Comparison of ENCODE assay signal across 16 mouse cellular contexts in the genomic region with DNA sequence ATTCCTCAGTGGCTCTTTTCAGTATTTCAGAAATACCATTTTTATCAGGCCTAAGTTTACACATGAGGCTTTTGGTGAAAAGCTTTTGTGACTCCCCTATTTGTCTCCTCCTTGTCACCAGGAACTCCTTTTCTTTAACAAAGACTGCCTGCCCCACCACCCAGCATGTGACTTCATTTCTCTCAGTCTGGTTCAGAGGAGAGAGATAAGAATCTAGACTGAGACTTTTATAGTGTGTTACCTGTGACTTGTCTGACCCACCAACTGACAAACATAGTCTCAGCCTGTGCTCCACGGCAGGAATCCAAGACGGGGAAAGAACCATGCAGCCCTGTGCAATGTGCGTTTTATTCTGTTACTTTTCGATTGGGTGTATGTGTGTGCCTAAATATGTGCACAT.
A peak's percentile ranks its signal among the peaks of the same experiment; 100 is the strongest.
DNase-seq lines count a peak whose midpoint lies in the region; ATAC-seq and TF ChIP-seq lines count a peak whose summit lies in the region.
"Had no signal": no experiment of that assay in that cellular context is flagged by ENCODE, and none has a peak within 500 bp of the region (broad histone marks: within the 10 kb centered on the region; RNA-seq: fewer than 3 reads in every experiment).

No protein-coding gene starts in this region.

- no peak for TF ChIP-seq POLR2A in thymus, adult 2 months (IDR thresholded peaks at IDR 0.05; ENCODE audit: control insufficient read depth, extremely low read depth, insufficient read depth, low read length, poor library complexity)

- no peak overlapping the region for H3K4me2 ChIP-seq in lung, embryonic 14.5 days
- H3K4me2 ChIP-seq: forebrain, embryonic 12.5 days; hindbrain, embryonic 13.5 days; liver, embryonic 12.5 days; neural tube, embryonic 15.5 days had no signal

- peaks cover 23% of the 10 kb centered on the region for H3K4me1 ChIP-seq in lung, embryonic 14.5 days (ENCODE audit: insufficient read depth)
- H3K4me1 ChIP-seq in thymus, adult 2 months (replicated peaks; ENCODE audit: control insufficient read depth, insufficient read depth, low read length): peaks cover 22% of the 10 kb centered on the region
- H3K4me1 ChIP-seq: liver, embryonic 12.5 days had no signal

- H3K27ac ChIP-seq in lung, embryonic 14.5 days (ENCODE audit: low read depth): peak overlapping the region; percentile 80
- peak overlapping the region; percentile 48 for H3K27ac ChIP-seq in thymus, adult 2 months (ENCODE audit: control insufficient read depth, insufficient read depth, low read length)
- H3K27ac ChIP-seq: forebrain, embryonic 12.5 days; hindbrain, embryonic 13.5 days; liver, embryonic 12.5 days; neural tube, embryonic 15.5 days had no signal

- no peaks in the 10 kb centered on the region for H3K27me3 ChIP-seq in lung, embryonic 14.5 days (ENCODE audit: insufficient read depth, low read length)
- H3K27me3 ChIP-seq in thymus, adult 2 months (ENCODE audit: control insufficient read depth, insufficient read depth, low read length): no peaks in the 10 kb centered on the region
- H3K27me3 ChIP-seq: forebrain, embryonic 12.5 days; hindbrain, embryonic 13.5 days; liver, embryonic 12.5 days; neural tube, embryonic 15.5 days had no signal

- H3K9ac ChIP-seq in lung, embryonic 14.5 days: no peak overlapping the region
- H3K9ac ChIP-seq: forebrain, embryonic 12.5 days; hindbrain, embryonic 13.5 days; liver, embryonic 12.5 days; neural tube, embryonic 15.5 days had no signal

- DNase-seq in lung, embryonic 14.5 days: peak; percentile 42
- DNase-seq in lung, postnatal 25 days (ENCODE audit: low spot score): no peak
- DNase-seq in T-cell, adult 2 months (ENCODE audit: low spot score): peak; percentile 13
- peak; percentile 44 for DNase-seq in thymus, adult 2 months
- no peak for DNase-seq in embryo, embryonic 10.5 days (ENCODE audit: low spot score)
- DNase-seq in Muller cell, postnatal 12 days (ENCODE audit: inconsistent ontology term): no peak
- DNase-seq: adrenal gland, postnatal 36 days; cerebellum, postnatal 14 days; gastrocnemius, postnatal 25 days; kidney, adult 2 months; retina, postnatal 1 day had no signal

- ATAC-seq in lung, embryonic 14.5 days (ENCODE audit: insufficient read depth): peak; percentile 60; the same call in 1 of the 2 replicates
- ATAC-seq in CD4-positive, CD25-positive, alpha-beta regulatory T cell, adult 4 months: peak; percentile 47
- ATAC-seq: liver, embryonic 12.5 days had no signal

- WGBS in lung, embryonic 14.5 days: 41% methylated on average over 4 of the region's 4 CpGs
- 26% methylated on average over 4 of the region's 4 CpGs for WGBS in thymus, adult 2 months

- no peak for TF ChIP-seq CTCF in lung, embryonic 14.5 days (IDR thresholded peaks at IDR 0.05; ENCODE audit: low read depth)
- no peak for TF ChIP-seq CTCF in thymus, adult 2 months (IDR thresholded peaks at IDR 0.05; ENCODE audit: borderline replicate concordance, control insufficient read depth, extremely low read depth, insufficient read depth, low read length, poor library complexity)

- H3K36me3 ChIP-seq in lung, embryonic 14.5 days (ENCODE audit: insufficient read depth): no peaks in the 10 kb centered on the region
- no peaks in the 10 kb centered on the region for H3K36me3 ChIP-seq in thymus, adult 2 months (ENCODE audit: control insufficient read depth, insufficient read depth, low read length)
- H3K36me3 ChIP-seq: forebrain, embryonic 12.5 days; hindbrain, embryonic 13.5 days; liver, embryonic 12.5 days; neural tube, embryonic 15.5 days had no signal

- no peak overlapping the region for H3K4me3 ChIP-seq in lung, embryonic 14.5 days (ENCODE audit: low read depth, low read length)
- no peak overlapping the region for H3K4me3 ChIP-seq in thymus, adult 2 months (ENCODE audit: control insufficient read depth, insufficient read depth, low read length)
- H3K4me3 ChIP-seq: forebrain, embryonic 12.5 days; hindbrain, embryonic 13.5 days; liver, embryonic 12.5 days; neural tube, embryonic 15.5 days had no signal

- H3K9me3 ChIP-seq in lung, embryonic 14.5 days (ENCODE audit: low read depth, low read length): no peaks in the 10 kb centered on the region
- H3K9me3 ChIP-seq: forebrain, embryonic 12.5 days; hindbrain, embryonic 13.5 days; liver, embryonic 12.5 days; neural tube, embryonic 15.5 days had no signal

Comparison
In these comparisons a context has a peak if more than half of its experiments do, and no peak if none do; other contexts are left out.
1. DNase-seq: peak in lung, embryonic 14.5 days (single experiment), T-cell, adult 2 months (single experiment) and thymus, adult 2 months (single experiment); none in lung, postnatal 25 days (single experiment), embryo, embryonic 10.5 days (single experiment) and Muller cell, postnatal 12 days (single experiment).